Mouse (Mus musculus): ENCODE data around the gene Sugct.
A peak's percentile ranks its signal among the peaks of the same experiment; 100 is the strongest.

The Sugct gene

DNA sequence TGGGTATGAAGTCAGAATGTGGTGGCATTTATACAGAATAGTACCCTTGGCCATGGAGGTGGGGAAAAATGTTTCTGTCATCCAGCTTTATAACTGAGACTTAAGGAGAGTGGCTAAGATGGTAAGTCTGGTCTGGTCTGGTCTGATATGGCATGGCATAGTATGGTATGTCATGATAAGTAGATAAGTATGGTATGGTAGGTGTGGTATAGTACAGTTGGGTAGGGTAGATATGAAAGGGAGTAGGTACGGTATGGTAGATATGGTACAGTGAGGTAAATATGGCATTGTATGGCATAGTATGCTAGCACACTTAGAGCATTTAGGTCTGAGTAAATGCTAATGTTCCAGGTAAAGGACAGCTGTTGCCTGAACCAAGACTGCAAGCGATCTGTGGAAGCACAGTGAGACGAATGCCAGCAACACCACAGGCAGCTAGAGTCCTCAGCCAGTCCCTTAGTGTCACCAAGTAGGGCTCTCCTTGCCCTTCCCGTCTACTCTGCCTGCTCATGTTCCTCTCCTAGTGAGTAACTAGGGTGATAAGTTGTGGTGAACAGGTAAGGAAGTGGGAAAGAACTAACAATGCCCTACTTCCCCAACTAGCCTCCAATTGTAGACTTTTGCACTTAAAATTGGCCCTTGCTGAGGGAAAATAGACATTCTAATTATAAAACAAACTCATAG is 667.4 kb downstream of the Sugct start:
- DNase-seq = no peak

DNA sequence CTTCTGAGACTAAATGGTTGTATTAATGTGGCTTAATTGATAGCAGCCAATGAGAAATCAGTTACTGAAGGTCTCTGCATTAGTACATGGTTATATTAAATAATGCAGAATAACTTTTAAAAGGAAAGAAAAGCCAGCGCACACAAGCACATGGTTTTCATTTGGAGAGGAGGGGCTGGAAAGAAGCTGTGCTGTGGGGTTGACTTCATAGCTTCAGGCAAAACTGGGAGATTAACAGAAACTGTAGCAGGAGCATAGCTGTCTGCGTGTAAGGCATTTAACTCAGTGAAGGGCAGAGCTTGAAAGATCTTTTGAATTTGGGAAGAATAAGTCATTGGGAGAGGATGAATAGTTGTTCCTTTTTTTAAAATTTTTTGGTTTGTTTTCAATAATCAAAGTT is 668.4 kb downstream of the Sugct start:
- DNase-seq = no peak

DNA sequence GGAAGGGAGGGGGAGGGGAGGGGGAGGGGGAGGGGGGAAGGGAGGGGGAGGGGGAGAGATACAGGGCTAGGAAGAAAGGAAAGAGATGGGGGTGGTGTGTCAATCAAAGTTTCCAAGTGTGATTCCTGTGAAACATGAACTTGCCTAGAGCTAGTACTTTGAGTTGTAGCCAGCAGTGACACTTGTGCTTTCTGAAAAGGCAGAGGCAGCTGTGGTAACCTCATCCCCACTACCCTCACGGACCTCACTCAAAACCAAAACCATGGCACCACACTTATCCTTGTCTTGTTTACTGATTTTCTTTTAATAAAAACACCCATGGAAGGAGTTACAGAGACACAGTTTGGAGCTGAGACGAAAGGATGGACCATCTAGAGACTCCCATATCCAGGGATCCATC is 698.9 kb downstream of the Sugct start:
- DNase-seq = no peak

DNA sequence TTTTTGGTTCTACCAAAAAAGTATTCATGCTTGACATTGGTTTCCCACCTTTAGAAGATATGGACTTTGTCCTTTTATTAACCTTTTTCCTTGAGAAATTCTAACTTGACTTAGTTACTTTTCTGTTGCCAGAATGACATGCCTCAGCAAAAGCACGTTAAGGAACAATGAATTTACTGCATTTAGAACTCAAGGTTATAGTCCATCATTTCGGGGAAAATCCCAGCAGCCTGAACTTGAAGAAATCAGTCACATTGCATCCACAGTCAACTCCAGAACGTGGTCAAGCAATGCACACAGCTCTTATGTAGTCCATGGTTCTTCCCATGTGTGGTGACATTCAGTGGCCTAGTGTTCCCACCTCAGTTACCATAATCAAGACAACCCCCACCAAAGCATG is 700.0 kb downstream of the Sugct start:
- DNase-seq = peak; percentile 0 to 11

GRCm38 (mm10) chr13:16977743-16978142 is 717.6 kb downstream of the Sugct start:
- DNase-seq = no peak

DNA sequence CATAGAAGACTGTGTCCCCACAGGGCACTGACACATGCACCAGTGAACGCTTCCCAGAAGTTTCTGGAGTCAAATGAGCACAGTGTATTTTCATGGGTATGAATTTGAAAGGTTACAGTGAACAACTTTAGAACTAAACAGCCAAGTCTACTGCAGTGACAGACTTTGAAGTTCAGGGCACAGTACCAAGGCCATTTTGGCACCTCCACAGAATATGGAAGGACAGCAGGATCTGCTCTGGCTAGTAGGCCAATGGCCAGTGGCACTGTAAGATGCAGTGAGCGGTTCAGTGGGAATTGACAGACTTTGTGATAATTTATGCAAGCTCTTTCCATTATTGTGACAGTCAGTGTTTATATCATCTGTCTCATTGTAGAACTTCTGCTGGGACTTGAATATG is 724.1 kb downstream of the Sugct start:
- peak in 1 of 2 experiments; percentile 40 for DNase-seq

GRCm38 (mm10) chr13:16968995-16969394 is 726.4 kb downstream of the Sugct start:
- DNase-seq = no peak

DNA sequence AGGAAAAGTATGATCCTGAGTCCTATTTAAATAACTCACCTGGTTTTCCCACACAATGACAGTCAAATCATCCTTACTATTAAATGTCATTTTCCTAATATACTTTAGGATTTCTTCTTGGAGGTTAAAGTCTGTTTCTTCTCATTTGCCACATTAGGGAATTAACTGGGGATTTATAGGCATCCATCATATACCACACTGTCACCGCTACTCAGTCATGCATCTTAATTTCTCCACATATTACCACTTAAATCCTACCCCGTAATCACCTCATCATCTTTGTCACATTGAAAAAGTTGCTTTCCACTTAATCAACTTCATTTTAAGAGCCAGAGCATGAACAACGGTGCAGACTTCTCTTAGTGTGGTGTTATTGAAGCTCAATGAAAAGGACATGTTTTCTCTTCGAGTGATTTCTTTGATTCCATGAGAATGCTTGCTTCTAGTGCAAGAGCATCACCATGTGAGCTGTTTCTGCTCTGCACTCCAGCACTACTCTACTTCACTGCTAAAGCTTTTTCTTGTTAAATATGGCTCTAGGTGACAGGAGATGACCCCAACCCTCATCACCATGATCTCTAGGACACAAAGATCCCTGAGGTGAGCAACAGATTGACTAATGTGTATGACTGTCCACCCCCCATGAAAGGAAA is 730.4 kb downstream of the Sugct start:
- no peak for DNase-seq

- DNase-seq = no peak
Observed at GRCm38 (mm10) chr13:16952045-16952444, 743.3 kb downstream of the Sugct start.

DNA sequence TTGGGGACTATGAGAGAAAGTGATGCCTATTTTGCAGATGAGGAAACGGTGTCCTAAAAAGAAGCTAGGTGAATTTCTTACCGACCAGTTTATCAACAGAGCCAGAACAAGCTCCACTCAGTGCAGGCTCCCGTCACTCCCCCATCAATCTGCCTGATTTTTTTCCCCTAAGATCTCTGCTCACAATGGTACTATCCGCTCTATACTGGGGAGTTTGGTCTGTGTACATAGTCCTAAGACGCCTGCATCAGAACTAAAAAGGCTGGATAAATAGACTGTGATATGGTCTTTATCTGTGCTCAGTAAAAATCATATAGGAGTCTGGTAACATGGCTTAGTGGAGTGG is 755.9 kb downstream of the Sugct start:
- no peak for DNase-seq

DNA sequence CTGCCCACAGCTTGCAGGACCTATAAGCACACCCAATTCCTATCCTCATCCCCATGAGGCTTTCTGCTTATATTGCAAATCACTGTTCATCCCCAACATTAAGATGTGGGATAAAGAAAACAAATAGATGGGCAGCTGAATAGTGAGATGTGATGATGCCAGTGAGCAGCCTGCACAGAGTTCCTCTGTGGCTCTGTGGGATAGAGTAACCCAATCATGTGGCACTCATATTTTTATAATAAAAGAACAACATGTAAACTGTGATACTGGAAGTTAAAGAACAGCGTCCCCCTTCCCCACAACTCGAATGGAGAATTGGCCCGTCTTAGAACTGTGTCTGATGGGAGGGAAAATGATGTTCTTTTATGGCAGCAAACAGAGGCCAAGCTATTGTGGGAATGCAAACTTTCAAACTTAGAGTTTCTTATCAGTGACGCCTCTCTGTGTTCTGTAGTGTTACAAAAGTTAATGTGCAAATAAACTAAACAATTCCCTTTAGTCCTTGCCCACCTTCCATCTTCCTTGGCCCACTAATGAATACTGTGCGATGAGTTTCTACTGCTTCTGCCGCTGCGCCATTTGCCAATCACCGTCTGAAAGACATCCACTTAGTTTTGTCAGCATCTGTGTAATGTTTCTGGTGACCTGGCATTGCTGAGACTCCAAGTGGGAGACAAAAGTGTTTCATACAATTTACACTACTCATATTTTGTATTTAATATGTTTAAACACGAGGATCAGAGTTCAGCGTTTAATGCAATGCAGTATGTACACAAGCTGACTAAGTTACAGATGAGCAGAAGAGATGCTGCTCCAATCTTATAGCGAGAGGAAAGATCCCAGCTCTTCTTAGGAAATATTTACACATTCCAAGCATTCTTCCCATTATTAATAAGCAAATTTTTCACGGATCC is 756.5 kb downstream of the Sugct start:
- DNase-seq = no peak

- no peak for DNase-seq
Observed at GRCm38 (mm10) chr13:16937422-16938202, 757.7 kb downstream of the Sugct start.

DNA sequence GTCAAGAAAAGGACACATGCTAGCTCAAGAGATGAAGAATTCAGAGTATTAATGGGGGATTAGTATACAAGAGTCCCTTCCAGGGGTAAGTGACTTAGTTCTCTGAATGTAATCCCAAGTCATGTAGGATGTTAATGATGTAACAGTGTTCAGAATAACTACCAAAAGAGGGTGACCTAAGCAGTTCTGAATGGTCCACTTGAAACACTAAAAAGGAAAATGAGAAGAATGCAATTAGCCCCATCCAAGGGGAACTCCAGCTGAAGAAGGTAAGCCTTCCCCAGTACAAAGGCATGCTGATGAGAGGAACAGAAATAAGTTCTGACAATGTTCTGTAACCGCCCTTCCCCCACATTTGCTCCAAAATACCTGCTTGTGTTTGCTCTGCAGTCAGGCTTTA is 760.3 kb downstream of the Sugct start:
- DNase-seq = no peak

GRCm38 (mm10) chr13:16933600-16933999 is 761.8 kb downstream of the Sugct start:
- DNase-seq = no peak

DNA sequence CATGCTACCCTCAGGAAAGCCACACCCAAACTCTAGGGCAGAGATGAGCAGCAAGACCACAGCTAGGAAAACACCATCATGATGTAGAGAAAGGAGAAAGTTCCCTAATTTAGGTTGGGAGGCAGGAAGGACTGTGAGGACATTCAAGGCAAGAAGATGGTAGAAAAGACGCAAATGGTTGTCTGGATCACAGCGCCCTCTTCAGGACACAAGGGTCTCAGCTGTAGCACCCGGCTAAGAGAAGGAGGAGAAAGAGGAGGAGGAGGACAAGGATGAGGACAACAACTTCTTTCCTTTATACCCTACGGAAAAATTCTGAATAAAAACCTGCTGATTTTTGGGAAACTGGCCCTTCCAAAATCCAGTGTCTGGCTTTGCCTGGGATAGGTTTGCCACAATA is 774.0 kb downstream of the Sugct start:
- DNase-seq = no peak

- DNase-seq = no peak
Observed at GRCm38 (mm10) chr13:16915697-16916096, 779.7 kb downstream of the Sugct start.

DNA sequence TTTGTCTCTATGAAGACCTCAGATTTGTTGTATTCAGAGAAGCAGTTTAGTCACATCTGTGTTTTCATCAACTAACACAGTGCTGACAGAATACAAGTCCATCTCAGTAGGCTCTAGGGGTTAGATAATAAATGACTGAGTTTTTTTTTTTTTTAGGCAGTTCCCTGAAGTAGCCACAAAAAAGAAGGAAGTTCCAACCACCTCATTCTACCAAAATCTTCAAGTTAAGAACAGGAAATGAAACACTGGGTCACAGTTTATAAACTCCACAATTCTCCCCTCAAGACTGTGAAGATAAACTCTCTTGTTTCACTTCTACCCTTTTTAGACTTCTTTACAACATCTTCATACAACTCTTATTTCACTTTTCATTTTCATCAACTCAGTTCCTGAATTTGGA is 783.1 kb downstream of the Sugct start:
- no peak for DNase-seq

DNA sequence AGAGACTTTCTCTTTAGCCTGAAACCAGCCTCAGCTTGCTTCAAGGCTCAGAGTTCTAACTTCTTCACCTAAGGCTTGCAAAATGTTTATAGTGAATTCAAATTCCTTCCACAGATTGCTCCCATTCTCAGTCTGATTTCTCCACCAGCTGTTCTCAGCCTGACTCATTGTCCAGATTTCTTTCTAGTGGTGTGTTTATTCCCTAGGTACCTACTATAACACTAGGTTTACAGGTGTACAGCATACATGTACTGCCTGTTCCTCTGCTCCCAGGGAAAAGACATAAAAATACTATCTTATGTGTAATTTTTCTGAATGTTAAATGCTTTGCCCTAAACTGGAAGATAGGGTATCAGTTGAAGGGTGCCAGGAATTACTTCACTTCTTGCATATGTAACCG is 788.4 kb downstream of the Sugct start:
- DNase-seq = no peak

DNA sequence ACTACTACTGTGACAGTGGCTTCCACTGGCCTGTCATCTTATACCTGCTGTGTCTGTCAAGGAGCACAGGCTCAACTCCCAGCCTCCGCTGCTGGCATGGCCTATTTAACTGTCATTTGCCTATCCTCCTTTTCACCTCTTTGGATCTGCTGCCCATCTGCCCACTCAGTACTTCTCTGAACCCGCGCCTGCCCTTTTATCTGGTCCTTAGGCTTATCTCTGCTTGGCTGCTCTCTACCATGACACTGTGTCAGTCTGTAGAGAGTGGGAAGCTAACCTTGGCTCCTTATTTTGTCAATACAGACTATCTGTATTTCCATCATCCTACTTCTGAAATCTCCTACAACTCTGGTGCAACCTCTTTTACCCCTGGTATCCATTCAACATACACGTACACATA is 793.9 kb downstream of the Sugct start:
- DNase-seq = no peak

GRCm38 (mm10) chr13:16898084-16898792 is 797.1 kb downstream of the Sugct start:
- no peak for DNase-seq

DNA sequence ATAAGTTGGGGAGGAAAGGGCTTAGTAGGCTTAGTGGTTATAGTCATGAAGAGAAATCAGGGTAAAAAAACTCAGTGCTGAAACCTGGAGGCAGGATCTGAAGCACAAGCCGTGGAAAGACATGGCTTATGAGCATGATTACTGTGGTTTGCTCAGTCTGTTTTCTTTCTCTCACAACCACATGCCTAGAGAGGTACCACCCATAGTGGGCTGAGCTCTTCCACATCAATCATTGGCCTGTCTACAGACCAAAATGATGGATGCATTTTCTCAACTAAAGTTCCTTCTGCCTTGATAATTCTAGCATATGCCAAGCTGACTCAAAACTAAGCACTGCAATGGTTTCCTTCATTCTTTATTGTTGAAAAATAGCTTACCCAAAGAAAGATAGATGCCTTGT is 817.3 kb downstream of the Sugct start:
- no peak for DNase-seq

- no peak for DNase-seq
Observed at GRCm38 (mm10) chr13:16859986-16860385, 835.4 kb downstream of the Sugct start.
